Mouse (Mus musculus) urinary bladder, postnatal 36 days (tissue): ENCODE results near the gene Cnpy1.

Experiments used
- DNase-seq, 2 experiments: peaks; one replicate each; pipeline ENCODE4 v3.0.0; 2022; ENCODE audit warnings: low spot score in 2 of 2, mixed read lengths in 1 of 2

The Cnpy1 gene

DNA sequence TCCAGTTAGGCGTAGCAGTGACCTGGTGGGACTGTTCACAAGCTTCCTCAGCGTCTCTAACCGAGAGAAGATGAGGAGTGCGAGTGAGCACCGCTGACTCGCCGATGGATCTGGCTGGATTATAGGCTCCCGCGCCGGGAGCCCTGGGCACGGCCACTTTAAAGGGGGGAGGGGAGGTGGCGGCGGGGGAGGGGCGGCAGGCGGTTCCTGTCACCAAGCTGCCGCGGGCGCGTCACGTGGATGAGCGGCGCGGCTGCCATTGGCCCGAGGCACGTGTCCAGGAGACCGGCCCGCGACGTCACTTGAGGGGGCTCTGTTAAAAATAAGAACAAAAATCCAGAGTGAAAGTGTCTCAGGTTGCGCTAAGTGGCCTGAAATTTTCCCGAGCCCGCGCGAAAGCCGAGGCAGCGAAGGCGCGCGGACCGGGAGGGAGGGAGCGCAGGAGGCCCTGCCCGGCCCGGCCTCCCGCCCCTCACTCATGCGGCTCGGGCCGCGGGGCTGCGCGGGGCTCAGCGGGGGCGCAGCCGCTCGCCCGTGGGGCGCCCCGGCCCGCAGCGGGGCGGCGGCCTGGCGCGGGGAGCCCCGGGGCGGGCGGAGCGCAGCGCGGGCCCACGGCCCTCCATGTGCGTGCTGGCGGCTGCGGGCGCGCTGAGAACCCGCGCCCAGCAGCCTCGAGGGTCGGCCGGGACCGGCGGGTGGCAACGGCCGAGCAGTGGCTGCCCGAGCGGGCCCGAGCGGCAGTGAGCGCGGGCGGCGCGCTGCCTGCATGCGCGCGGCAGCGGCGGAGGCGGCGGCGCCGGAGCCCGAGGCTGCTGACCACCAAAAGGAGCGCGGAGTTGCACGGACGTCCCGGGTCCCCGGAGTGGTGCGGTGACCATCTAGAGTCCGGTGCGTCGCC lies 80.0 kb downstream of the Cnpy1 start, which contains the start of gene En2:
Gene En2, plus strand, starts transcription at position 337 of the 898 bp plus-strand sequence.
- peak in 1 of 2 experiments; percentile 30 for DNase-seq

- DNase-seq: no peak
Measured at GRCm38 (mm10) chr5:28163926-28164325, 81.7 kb downstream of the Cnpy1 start.

- no peak for DNase-seq
Measured at GRCm38 (mm10) chr5:28161938-28162402, 83.6 kb downstream of the Cnpy1 start.

DNA sequence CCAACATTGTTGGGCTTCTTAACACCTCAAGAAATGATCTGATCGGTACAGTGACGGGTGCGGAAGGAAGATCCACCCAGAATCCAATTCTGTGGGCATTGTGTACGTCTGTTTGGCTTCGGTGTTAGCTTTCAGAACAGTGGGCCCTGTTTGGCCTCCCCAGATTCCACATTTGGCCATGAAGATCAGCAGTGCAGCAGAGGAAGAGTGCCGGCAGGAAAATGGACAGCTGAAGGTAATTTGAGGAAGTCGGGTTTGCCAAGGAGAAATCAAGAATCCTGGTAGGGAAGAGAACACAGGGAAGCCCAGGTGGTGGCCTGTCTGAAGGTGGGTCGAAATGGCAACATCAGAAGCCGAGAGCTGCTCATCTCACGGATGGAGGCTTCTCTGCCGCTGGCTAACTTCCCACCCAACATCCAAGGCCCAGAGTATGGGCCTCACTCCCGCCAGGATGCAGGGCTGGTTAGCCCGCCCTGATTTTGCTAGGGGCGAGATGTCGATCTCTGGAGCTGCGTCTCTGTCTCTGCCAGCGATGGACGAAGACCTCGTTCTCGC lies 84.1 kb downstream of the Cnpy1 start:
- DNase-seq: no peak

GRCm38 (mm10) chr5:28159891-28160470 lies 85.6 kb downstream of the Cnpy1 start:
- DNase-seq: no peak

GRCm38 (mm10) chr5:28159072-28159458 lies 86.5 kb downstream of the Cnpy1 start:
- DNase-seq: no peak

DNA sequence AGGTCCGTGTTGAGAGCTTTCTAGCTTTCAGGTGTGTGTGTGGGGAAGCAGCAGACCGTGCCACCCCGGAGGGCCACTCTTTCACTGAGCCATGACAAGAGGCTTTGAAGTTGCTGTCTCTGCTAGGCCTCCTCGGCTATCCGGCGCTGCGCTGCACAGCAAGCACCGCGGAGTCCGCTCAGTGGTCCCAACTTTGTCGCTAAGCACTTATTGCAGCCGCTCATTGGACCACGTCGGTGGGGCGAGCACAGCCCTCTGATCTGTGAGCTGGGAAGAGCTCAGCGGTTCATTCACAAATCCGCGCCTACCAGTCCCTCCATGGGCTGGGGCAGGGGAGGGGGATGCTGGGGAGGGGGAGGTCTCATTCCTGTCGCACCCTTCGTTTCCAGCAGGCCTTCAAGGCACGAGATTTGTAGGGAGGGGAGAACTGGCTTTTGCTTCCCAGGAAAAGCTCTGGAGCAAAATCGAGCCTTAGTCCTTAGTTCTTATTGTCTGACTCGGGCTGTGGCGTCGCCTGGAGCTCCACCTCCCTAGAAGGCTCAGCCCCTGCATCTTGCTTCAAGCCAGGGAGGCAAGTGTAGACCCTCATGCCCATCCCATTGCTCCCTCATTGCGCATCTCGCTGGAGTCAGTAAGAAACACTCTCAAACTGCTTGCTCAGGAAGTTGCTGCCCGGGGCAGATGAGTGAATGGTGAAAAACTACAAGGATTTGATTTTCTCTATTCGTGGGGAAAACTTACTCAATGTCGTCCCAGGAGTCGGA lies 87.1 kb downstream of the Cnpy1 start:
- no peak for DNase-seq

DNA sequence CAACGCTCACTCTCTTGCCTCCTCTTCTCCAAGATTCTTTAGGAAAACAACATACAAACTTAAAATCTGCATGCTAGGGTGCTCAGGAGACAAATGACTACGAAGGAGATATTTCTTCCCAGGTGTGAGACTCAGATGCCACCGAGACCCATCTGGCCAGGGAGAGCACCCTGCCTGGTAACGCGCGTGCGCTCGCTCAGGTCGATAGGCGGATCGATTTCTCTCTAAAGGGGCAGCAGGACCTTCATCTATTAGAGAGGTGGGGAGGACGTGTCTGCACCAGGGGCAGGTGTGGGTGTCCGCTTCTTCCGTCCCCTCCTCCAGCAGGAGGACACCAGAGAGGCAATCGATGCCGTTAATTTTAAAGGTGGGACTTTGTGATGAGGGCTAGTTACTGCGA lies 87.8 kb downstream of the Cnpy1 start:
- DNase-seq: no peak

DNA sequence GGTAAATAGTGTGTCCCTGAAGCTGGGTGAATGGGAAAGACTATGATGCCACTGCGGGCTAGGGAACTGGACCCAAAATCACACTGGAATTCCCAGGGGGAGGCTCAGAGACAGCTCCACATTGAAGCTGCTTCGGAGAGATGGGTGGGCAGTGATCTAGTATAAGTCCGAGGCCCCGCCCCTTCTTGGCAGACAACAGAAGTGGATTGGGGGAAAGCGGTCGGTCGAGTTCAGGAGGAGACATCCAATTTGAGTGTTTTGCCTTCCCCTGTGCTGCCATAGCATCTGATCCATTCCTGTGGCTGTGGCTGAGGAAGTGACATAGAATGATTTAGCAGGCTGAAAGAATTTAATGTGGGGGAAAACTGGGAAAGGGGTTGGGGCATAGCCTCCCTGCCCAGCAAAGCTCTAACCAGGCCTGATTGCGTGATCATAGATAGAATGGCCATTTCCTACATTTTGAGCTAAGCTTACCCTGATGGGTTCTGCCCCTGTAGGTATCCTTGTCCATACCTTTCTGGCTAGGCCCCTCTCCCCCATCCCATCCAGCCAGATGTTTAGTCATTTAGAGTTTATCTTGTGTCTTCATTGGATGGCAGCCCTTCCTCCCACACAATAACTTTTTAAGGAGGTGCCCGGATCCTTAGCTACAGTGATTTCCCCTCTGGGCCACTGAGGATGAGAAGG lies 88.4 kb downstream of the Cnpy1 start:
- no peak for DNase-seq
